Mouse (Mus musculus): ENCODE measurements around the gene Diablo. TPM values are rescaled to one million over a fixed set of nuclear protein-coding genes. Genes with fewer than 3 reads are reported as not detected.

Diablo gene
- polyA plus RNA-seq, 1 experiment from 2014 or later = 113 TPM

DNA sequence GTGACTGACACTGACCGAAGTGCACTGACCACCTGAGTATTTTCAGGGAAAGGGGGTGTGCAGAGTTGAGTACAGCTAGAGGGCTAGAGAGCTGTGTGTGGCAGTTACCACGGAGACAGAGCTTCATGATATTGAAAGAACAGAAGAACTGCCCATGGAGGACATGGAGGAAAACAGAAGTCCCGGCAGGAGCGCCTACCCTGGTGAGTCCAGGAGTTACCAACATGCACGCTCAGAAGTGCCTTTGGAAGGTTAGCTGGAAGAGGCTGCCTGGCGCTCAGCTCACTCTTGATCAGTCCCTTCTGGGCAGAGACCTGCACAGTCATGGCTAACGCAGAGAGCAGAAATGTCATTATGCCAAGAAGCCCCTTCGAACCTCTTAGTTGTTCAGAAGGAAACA is 6.1 kb upstream of the Diablo start:
- Histone ChIP-seq H3K4me2 (replicated peaks; ENCODE audit: low read depth, low read length) (no peak overlapping the region), H3K4me1 (ENCODE audit: control insufficient read depth, insufficient read depth, low read length) (no peaks in the 10 kb centered on the region), H3K27ac (ENCODE audit: low read length) (no peak overlapping the region), H3K9me3 (ENCODE audit: control insufficient read depth, low read depth, low read length) (no peaks in the 10 kb centered on the region), H3K27me3 (ENCODE audit: control insufficient read depth, insufficient read depth, low read length) (no peaks in the 10 kb centered on the region), H3K9ac (replicated peaks; ENCODE audit: low read depth, low read length) (no peak overlapping the region), H3K4me3 (ENCODE audit: low read depth, low read length) (no peak overlapping the region), H3K36me3 (ENCODE audit: control insufficient read depth, insufficient read depth, low read length) (peaks cover 23% of the 10 kb centered on the region)
- 86% methylated on average over 8 of the region's 8 CpGs for WGBS
- ATAC-seq (ENCODE audit: insufficient number of reproducible peaks, insufficient read depth, low FRiP score, low read depth) = no peak

DNA sequence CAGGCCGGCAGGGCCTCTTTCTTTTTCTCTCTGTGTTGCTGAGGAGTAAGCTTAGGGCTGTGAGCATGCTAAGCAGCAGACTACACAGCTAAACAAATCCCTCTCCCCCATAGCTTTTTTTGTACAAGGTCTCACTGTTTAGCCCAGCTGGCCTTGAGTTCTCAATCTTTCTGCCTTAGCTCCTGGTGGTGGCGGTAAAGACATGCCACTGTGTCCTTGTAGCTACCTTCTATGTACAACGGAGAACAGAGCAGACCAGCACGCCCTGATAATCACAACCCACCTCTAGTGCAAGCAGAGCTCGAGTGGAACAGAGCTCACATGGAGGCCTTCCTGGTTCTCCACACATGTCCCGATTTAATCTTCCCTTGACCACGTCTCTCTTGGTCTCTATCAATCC is 4.7 kb upstream of the Diablo start:
- peaks cover 3% of the 10 kb centered on the region; the same call in 1 of the 2 replicates for H3K4me1 ChIP-seq (ENCODE audit: control insufficient read depth, insufficient read depth, low read length)
- H3K9me3 ChIP-seq (ENCODE audit: control insufficient read depth, low read depth, low read length) = no peaks in the 10 kb centered on the region
- no peaks in the 10 kb centered on the region for H3K27me3 ChIP-seq (ENCODE audit: control insufficient read depth, insufficient read depth, low read length)
- H3K9ac ChIP-seq (replicated peaks; ENCODE audit: low read depth, low read length) = no peak overlapping the region
- no peak overlapping the region for H3K4me2 ChIP-seq (replicated peaks; ENCODE audit: low read depth, low read length)
- no peak overlapping the region for H3K27ac ChIP-seq (ENCODE audit: low read length)
- H3K36me3 ChIP-seq (ENCODE audit: control insufficient read depth, insufficient read depth, low read length) = peaks cover 23% of the 10 kb centered on the region
- no peak overlapping the region for H3K4me3 ChIP-seq (ENCODE audit: low read depth, low read length)
- 74% methylated on average over 7 of the region's 7 CpGs for WGBS
- no peak for ATAC-seq (ENCODE audit: insufficient number of reproducible peaks, insufficient read depth, low FRiP score, low read depth)

DNA sequence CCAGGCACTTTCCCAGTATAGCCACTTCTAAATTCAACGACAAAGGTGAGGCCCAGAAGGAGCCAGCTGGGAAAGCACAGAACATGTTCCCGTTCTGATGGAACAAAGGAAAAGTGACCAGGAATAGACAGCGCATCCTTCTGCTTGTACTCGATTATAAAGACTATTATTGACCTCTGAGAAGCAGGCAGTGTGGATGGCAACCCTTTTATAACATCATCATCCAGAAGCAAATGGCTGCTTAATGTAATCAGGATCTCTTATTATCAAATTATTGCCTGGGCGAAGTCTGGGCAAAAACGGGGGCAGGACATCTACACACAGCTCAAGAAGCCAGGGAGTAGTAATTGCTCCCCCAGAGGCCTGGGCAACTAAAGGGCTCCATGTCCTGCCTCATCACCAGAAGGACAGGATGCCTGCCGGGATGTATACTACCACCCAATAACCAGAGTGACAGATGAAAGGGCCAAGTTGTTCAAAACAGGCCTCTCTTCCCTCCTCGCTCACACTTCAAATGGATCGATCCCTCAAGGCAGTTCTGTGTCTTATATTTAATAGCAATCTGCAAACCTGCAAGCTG is 2.0 kb upstream of the Diablo start:
- no peaks in the 10 kb centered on the region for H3K9me3 ChIP-seq (ENCODE audit: control insufficient read depth, low read depth, low read length)
- H3K27me3 ChIP-seq (ENCODE audit: control insufficient read depth, insufficient read depth, low read length) = no peaks in the 10 kb centered on the region
- H3K27ac ChIP-seq (ENCODE audit: low read length) = no peak overlapping the region
- H3K4me1 ChIP-seq (ENCODE audit: control insufficient read depth, insufficient read depth, low read length) = peaks cover 7% of the 10 kb centered on the region
- WGBS = 90% methylated on average over 9 of the region's 9 CpGs
- H3K36me3 ChIP-seq (ENCODE audit: control insufficient read depth, insufficient read depth, low read length) = peaks cover 8% of the 10 kb centered on the region; the same call in 1 of the 2 replicates
- H3K9ac ChIP-seq (replicated peaks; ENCODE audit: low read depth, low read length) = no peak overlapping the region
- no peak for ATAC-seq (ENCODE audit: insufficient number of reproducible peaks, insufficient read depth, low FRiP score, low read depth)
- H3K4me3 ChIP-seq (ENCODE audit: low read depth, low read length) = no peak overlapping the region
- no peak overlapping the region for H3K4me2 ChIP-seq (replicated peaks; ENCODE audit: low read depth, low read length)

DNA sequence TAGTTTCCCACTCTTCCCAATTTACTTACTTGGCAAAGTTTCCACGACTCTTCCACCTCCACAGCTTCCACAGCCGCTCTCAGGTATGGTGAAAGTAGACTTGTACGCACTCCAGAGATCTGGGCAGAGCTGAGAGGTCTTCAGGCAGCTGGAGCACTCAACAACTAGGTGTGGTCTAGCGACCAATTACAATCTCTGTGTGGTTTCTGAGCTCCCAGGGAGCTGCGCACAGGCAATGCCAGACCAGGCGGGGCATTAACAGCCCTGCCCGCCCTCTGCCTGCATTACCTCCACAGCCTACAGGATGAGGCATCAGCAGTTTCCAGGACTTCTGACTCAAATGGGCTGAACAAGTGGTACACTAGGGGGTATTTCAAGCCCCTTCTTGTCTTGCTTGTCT is 1.3 kb upstream of the Diablo start, which contains the start of gene Gm49027:
Gm49027 (minus strand) TSS at position 208 of the 400 bp plus-strand sequence.
- H3K4me3 ChIP-seq (ENCODE audit: low read depth, low read length) = peak within 1 kb of the TSS; percentile 78
- peak within 1 kb of the TSS; percentile 43 for H3K4me2 ChIP-seq (replicated peaks; ENCODE audit: low read depth, low read length)
- H3K36me3 ChIP-seq (ENCODE audit: control insufficient read depth, insufficient read depth, low read length) = peaks cover 6% of the 10 kb centered on the region; the same call in 1 of the 2 replicates
- no peak for ATAC-seq (ENCODE audit: insufficient number of reproducible peaks, insufficient read depth, low FRiP score, low read depth)
- no peak within 1 kb of the TSS for H3K9ac ChIP-seq (replicated peaks; ENCODE audit: low read depth, low read length)
- peaks cover 7% of the 10 kb centered on the region for H3K4me1 ChIP-seq (ENCODE audit: control insufficient read depth, insufficient read depth, low read length)
- 83% methylated on average over 7 of the region's 7 CpGs for WGBS
- no peak within 1 kb of the TSS for H3K27ac ChIP-seq (ENCODE audit: low read length)
- H3K9me3 ChIP-seq (ENCODE audit: control insufficient read depth, low read depth, low read length) = no peaks in the 10 kb centered on the region
- H3K27me3 ChIP-seq (ENCODE audit: control insufficient read depth, insufficient read depth, low read length) = no peaks in the 10 kb centered on the region

DNA sequence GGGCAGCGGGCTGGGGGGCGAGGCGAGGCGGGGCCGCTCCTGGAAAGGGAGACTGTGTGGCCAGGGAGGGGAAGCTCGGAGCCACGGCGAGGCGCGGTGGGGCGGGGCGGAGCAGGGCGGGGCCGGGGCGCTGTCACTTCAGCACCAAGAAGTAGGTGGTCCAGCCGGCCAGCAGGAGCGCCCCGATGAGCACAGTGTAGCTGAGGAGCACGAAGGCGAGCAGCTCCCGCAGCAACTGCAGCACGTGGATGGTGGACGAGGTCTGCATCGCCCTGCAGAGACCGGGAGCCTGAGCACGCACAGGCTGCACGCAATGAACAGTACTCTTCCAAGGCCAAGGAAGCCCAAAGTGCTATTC is 396 bp upstream of the Diablo start:
- no peak overlapping the region for H3K9ac ChIP-seq (replicated peaks; ENCODE audit: low read depth, low read length)
- H3K27me3 ChIP-seq (ENCODE audit: control insufficient read depth, insufficient read depth, low read length) = no peaks in the 10 kb centered on the region

DNA sequence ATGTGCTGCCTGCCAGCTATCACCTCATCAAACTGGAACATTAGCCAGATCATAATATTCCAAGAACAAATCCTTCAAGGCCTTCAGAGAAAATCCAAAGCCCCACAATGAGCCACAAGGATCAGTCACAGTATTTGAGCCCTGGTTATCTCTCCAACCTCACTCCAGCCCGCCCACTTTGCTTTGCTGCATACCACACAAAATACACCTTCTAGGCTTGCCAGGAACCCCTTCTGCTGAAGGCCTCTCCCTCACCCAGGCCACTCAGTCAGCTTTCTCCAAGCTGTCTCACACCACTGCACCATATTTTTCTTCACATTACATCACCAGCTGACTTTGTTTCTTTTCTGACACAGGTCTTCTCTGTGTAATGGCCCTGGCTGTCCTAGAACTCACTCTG is 1.8 kb downstream of the Diablo start:
- Histone ChIP-seq H3K27me3 (ENCODE audit: control insufficient read depth, insufficient read depth, low read length) (no peaks in the 10 kb centered on the region), H3K4me2 (replicated peaks; ENCODE audit: low read depth, low read length) (no peak overlapping the region), H3K4me3 (ENCODE audit: low read depth, low read length) (no peak overlapping the region), H3K9ac (replicated peaks; ENCODE audit: low read depth, low read length) (no peak overlapping the region), H3K9me3 (ENCODE audit: control insufficient read depth, low read depth, low read length) (no peaks in the 10 kb centered on the region), H3K27ac (ENCODE audit: low read length) (no peak overlapping the region), H3K4me1 (ENCODE audit: control insufficient read depth, insufficient read depth, low read length) (peaks cover 10% of the 10 kb centered on the region), H3K36me3 (ENCODE audit: control insufficient read depth, insufficient read depth, low read length) (peaks cover 8% of the 10 kb centered on the region)
- 81% methylated on average over 1 of the region's 1 CpGs for WGBS
- ATAC-seq (ENCODE audit: insufficient number of reproducible peaks, insufficient read depth, low FRiP score, low read depth) = no peak

More for the DNA sequence above, 396 bp upstream of the Diablo start:
- no peaks in the 10 kb centered on the region; the same call in 1 of the 2 replicates for H3K36me3 ChIP-seq (ENCODE audit: control insufficient read depth, insufficient read depth, low read length)
- peaks cover 9% of the 10 kb centered on the region for H3K4me1 ChIP-seq (ENCODE audit: control insufficient read depth, insufficient read depth, low read length)
- peak overlapping the region; percentile 78 for H3K4me3 ChIP-seq (ENCODE audit: low read depth, low read length)
- WGBS = under 1% methylated on average over 27 of the region's 27 CpGs
- H3K27ac ChIP-seq (ENCODE audit: low read length) = no peak overlapping the region
- ATAC-seq (ENCODE audit: insufficient number of reproducible peaks, insufficient read depth, low FRiP score, low read depth) = peak; percentile 96
- H3K4me2 ChIP-seq (replicated peaks; ENCODE audit: low read depth, low read length) = peak overlapping the region; percentile 43
- H3K9me3 ChIP-seq (ENCODE audit: control insufficient read depth, low read depth, low read length) = no peaks in the 10 kb centered on the region

DNA sequence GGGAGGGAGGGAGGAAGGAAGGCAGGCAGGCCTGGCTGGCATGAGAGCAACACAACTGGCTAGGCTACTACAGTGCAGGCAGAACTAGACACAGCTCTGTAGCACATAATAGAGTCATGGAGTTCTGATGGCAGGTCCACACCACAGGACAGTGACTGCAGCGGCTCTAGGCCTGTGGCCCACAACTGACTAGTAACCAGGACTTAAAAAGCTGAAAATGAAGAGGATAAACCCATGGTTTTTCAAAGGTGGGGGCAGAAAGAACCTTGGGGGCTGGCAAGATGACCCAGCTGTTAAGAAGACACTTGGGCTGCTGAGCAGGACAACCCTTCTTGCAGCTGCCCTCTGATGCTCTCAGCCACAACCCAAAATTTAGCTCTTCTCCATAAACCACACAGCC is 2.4 kb downstream of the Diablo start:
- peaks cover 13% of the 10 kb centered on the region for H3K36me3 ChIP-seq (ENCODE audit: control insufficient read depth, insufficient read depth, low read length)
- 94% methylated on average over 1 of the region's 1 CpGs for WGBS
- ATAC-seq (ENCODE audit: insufficient number of reproducible peaks, insufficient read depth, low FRiP score, low read depth) = no peak
- no peak overlapping the region for H3K27ac ChIP-seq (ENCODE audit: low read length)
- no peaks in the 10 kb centered on the region for H3K9me3 ChIP-seq (ENCODE audit: control insufficient read depth, low read depth, low read length)
- H3K4me1 ChIP-seq (ENCODE audit: control insufficient read depth, insufficient read depth, low read length) = peaks cover 10% of the 10 kb centered on the region
- H3K4me2 ChIP-seq (replicated peaks; ENCODE audit: low read depth, low read length) = no peak overlapping the region
- no peaks in the 10 kb centered on the region for H3K27me3 ChIP-seq (ENCODE audit: control insufficient read depth, insufficient read depth, low read length)
- H3K4me3 ChIP-seq (ENCODE audit: low read depth, low read length) = no peak overlapping the region
- H3K9ac ChIP-seq (replicated peaks; ENCODE audit: low read depth, low read length) = no peak overlapping the region

DNA sequence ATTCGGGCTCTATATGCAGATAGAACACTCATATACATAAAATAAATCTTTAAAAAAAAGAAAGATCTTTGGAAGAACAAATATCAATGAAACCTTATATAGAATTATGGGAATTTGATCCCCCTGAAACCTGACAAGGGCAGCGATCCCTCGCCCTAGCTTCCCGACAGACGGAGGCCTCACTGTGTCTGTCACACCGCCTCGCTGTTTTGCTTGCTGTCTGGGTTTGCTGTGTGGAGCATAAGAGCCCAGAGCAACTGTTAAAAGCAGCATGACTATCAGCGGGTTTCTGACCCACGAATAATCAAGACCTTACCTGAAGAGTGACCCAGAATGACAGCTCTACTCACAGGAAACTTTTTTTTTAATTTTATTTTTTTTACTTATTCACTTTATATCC is 3.3 kb downstream of the Diablo start:
- no peak overlapping the region for H3K9ac ChIP-seq (replicated peaks; ENCODE audit: low read depth, low read length)
- H3K36me3 ChIP-seq (ENCODE audit: control insufficient read depth, insufficient read depth, low read length) = peaks cover 16% of the 10 kb centered on the region
- 87% methylated on average over 9 of the region's 9 CpGs for WGBS
- no peak for ATAC-seq (ENCODE audit: insufficient number of reproducible peaks, insufficient read depth, low FRiP score, low read depth)
- H3K27me3 ChIP-seq (ENCODE audit: control insufficient read depth, insufficient read depth, low read length) = no peaks in the 10 kb centered on the region
- H3K4me2 ChIP-seq (replicated peaks; ENCODE audit: low read depth, low read length) = no peak overlapping the region
- no peak overlapping the region for H3K4me3 ChIP-seq (ENCODE audit: low read depth, low read length)
- peaks cover 10% of the 10 kb centered on the region for H3K4me1 ChIP-seq (ENCODE audit: control insufficient read depth, insufficient read depth, low read length)
- H3K9me3 ChIP-seq (ENCODE audit: control insufficient read depth, low read depth, low read length) = no peaks in the 10 kb centered on the region
- no peak overlapping the region for H3K27ac ChIP-seq (ENCODE audit: low read length)

DNA sequence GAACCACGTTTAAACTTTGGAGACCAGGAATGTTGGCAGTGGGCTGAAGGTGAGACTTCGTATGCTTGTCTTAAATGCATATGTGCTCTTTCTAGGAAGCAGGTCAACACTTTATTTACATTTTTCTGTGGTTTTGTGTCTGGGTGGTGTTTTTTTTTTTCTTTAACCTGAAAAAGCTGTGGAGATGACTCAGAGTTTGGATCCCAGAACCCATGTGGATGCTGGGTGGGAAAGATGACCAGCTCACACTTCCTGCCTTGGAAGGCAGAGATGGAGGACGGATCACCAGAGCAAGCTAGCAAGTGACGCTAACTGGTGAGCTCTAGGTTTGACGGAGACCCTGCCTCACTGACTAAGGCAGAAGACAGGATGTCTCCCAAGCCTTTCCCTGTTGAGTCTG is 9.1 kb downstream of the Diablo start:
- Histone ChIP-seq H3K27ac (ENCODE audit: low read length) (no peak overlapping the region), H3K36me3 (ENCODE audit: control insufficient read depth, insufficient read depth, low read length) (peaks cover 33% of the 10 kb centered on the region), H3K9ac (replicated peaks; ENCODE audit: low read depth, low read length) (no peak overlapping the region), H3K4me3 (ENCODE audit: low read depth, low read length) (no peak overlapping the region), H3K9me3 (ENCODE audit: control insufficient read depth, low read depth, low read length) (no peaks in the 10 kb centered on the region), H3K27me3 (ENCODE audit: control insufficient read depth, insufficient read depth, low read length) (no peaks in the 10 kb centered on the region), H3K4me2 (replicated peaks; ENCODE audit: low read depth, low read length) (no peak overlapping the region), H3K4me1 (ENCODE audit: control insufficient read depth, insufficient read depth, low read length) (0 out of 2 replicates have a peak, but pooled peaks cover 3% of the 10 kb centered on the region)
- ATAC-seq (ENCODE audit: insufficient number of reproducible peaks, insufficient read depth, low FRiP score, low read depth) = no peak
- WGBS = 82% methylated on average over 5 of the region's 5 CpGs

Data from stomach, embryonic 14.5 days (tissue).